Mouse (Mus musculus): ENCODE data around the gene Tnrc6b.

DNA sequence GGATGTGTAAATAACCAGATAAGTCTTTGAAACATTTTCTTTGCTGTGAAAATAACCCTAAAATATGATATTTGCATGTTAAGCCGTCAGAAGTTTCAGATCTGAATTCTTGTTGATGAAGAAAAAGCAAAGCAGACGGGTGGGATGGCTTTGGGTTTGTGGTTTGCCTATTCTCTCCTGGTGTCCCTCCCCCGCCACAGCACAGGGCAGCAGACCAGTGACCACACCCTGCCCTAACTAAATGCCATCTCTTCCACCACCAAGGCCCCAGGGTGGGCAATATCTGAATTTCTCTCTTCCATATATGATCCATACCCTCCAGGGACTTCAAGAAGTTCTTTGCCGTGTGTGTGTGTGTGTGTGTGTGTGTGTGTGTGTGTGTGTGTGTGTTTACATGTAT is 227.5 kb downstream of the Tnrc6b start:
- TF ChIP-seq ZNF384 (IDR thresholded peaks at IDR 0.05; ENCODE audit: low read depth, low read length) (no peak), MAFK (IDR thresholded peaks at IDR 0.05; ENCODE audit: insufficient read depth, low read depth, low read length) (no peak), ZC3H11A (IDR thresholded peaks at IDR 0.05; ENCODE audit: borderline replicate concordance, low read depth, low read length) (no peak)

All from ES-E14 (cell line).